Mouse (Mus musculus) kidney, embryonic 16.5 days (tissue): ENCODE measurements around the gene Pirb. TPM values are rescaled to one million over a fixed set of nuclear protein-coding genes. Genes with fewer than 3 reads are reported as not detected.

ENCODE experiments used
- ATAC-seq: fragments of 200-750 bp; cut with Nextera tagmentation; 2 replicates; pipeline ENCODE4 v1.8.0; 2017; ENCODE audit warnings: moderate TSS enrichment; ENCODE audit not compliant: low FRiP score, low TSS enrichment
- H3K27ac ChIP-seq: fragments of 300-500 bp; sonication (generic); 2 replicates; pipeline ENCODE4 v1.5.1; 2014; ENCODE audit warnings: low read length
- H3K27me3 ChIP-seq: fragments of 300-500 bp; sonication (generic); 2 replicates; pipeline ENCODE4 v1.6.1; 2014; ENCODE audit warnings: low read length, control low read depth, mixed read lengths; ENCODE audit not compliant: insufficient read depth
- H3K36me3 ChIP-seq: fragments of 300-500 bp; sonication (generic); 2 replicates; pipeline ENCODE4 v1.6.1; 2014; ENCODE audit warnings: low read length, control low read depth, mixed read lengths; ENCODE audit not compliant: insufficient read depth
- H3K4me1 ChIP-seq: fragments of 300-500 bp; sonication (generic); 2 replicates; pipeline ENCODE4 v1.6.1; 2014; ENCODE audit warnings: low read length, control low read depth, mixed read lengths; ENCODE audit not compliant: insufficient read depth
- H3K4me2 ChIP-seq: fragments of 300-500 bp; sonication (generic); replicated peaks from 2 replicates; pipeline ENCODE4 v1.6.1; 2014; ENCODE audit warnings: low read depth, low read length
- H3K4me3 ChIP-seq: fragments of 300-500 bp; sonication (generic); 2 replicates; pipeline ENCODE4 v1.5.1; 2014; ENCODE audit warnings: mild to moderate bottlenecking, low read length
- H3K9ac ChIP-seq: fragments of 300-500 bp; sonication (generic); replicated peaks from 2 replicates; pipeline ENCODE4 v1.6.1; 2014; ENCODE audit warnings: low read length
- H3K9me3 ChIP-seq: fragments of 300-500 bp; sonication (generic); 2 replicates; pipeline ENCODE4 v1.6.1; 2016; ENCODE audit warnings: low read length, control low read depth
- WGBS: fragments of 180-500 bp; shearing (Covaris S2); extraction: QIAGEN DNeasy Blood & Tissue Kit; methylation state at CpG from one replicate; pipeline ENCODE4 v1.1.7; 2014; 5-methylcytosine and 5-hydroxymethylcytosine counted together
- polyA plus RNA-seq: library from polyadenylated mRNA; unstranded; fragments of >200 nt; fragmentation: Nextera tagmentation; extraction: Ambion mirVana; gene quantifications from 2 replicates; pipeline ENCODE4 v1.2.1, GENCODE M21; 2015

Gene Pirb
- polyA plus RNA-seq, 1 experiment from 2014 or later, result 0.85 TPM

GRCm38 (mm10) chr7:3675228-3675548 is 45.0 kb downstream of the Pirb start:
- Histone ChIP-seq H3K36me3 (0 out of 2 replicates have a peak, but pooled peaks cover 4% of the 10 kb centered on the region), H3K9me3 (no peaks in the 10 kb centered on the region), H3K4me2 (no peak overlapping the region), H3K27ac (no peak overlapping the region), H3K4me3 (no peak overlapping the region), H3K4me1 (no peaks in the 10 kb centered on the region), H3K27me3 (no peaks in the 10 kb centered on the region), H3K9ac (no peak overlapping the region)
- no peak for ATAC-seq
- WGBS, result 76% methylated on average over 3 of the region's 3 CpGs

GRCm38 (mm10) chr7:3674507-3675227 is 45.5 kb downstream of the Pirb start:
- Histone ChIP-seq H3K27ac (no peak overlapping the region), H3K27me3 (no peaks in the 10 kb centered on the region), H3K4me3 (no peak overlapping the region), H3K4me2 (no peak overlapping the region), H3K4me1 (no peaks in the 10 kb centered on the region), H3K9me3 (no peaks in the 10 kb centered on the region), H3K36me3 (0 out of 2 replicates have a peak, but pooled peaks cover 4% of the 10 kb centered on the region), H3K9ac (no peak overlapping the region)
- WGBS, result 80% methylated on average over 10 of the region's 10 CpGs
- peak; percentile 91 for ATAC-seq

GRCm38 (mm10) chr7:3666921-3667391 is 53.2 kb downstream of the Pirb start:
- H3K27me3 ChIP-seq, result no peaks in the 10 kb centered on the region
- H3K4me2 ChIP-seq, result peak overlapping the region; percentile 37
- H3K36me3 ChIP-seq, result peaks cover 11% of the 10 kb centered on the region
- H3K9ac ChIP-seq, result 0 out of 2 replicates have a peak overlapping the region, but pooled peaks have one; percentile 28
- peak overlapping the region; percentile 7; the same call in 1 of the 2 replicates for H3K4me3 ChIP-seq
- H3K27ac ChIP-seq, result no peak overlapping the region
- peaks cover 17% of the 10 kb centered on the region for H3K4me1 ChIP-seq
- WGBS, result 20% methylated on average over 14 of the region's 14 CpGs
- no peaks in the 10 kb centered on the region for H3K9me3 ChIP-seq
- ATAC-seq, result no peak

- Histone ChIP-seq H3K4me1 (peaks cover 17% of the 10 kb centered on the region), H3K4me3 (peak within 1 kb of the TSS; percentile 75), H3K27ac (peak within 1 kb of the TSS; percentile 90), H3K4me2 (peak within 1 kb of the TSS; percentile 74), H3K27me3 (no peaks in the 10 kb centered on the region), H3K36me3 (peaks cover 22% of the 10 kb centered on the region), H3K9ac (peak within 1 kb of the TSS; percentile 82), H3K9me3 (no peaks in the 10 kb centered on the region)
- peak; percentile 99 for ATAC-seq
- 4% methylated on average over 45 of the region's 45 CpGs for WGBS
Observed at GRCm38 (mm10) chr7:3665215-3666114, 54.7 kb downstream of the Pirb start, which contains the start of gene Leng1. Gene Leng1, minus strand, starts transcription at chr7:3665840.

- WGBS, result 25% methylated on average over 15 of the region's 15 CpGs
- H3K9me3 ChIP-seq, result no peaks in the 10 kb centered on the region
- peak overlapping the region; percentile 82 for H3K9ac ChIP-seq
- H3K4me3 ChIP-seq, result peak overlapping the region; percentile 75
- peak overlapping the region; percentile 72 for H3K4me2 ChIP-seq
- H3K36me3 ChIP-seq, result peaks cover 30% of the 10 kb centered on the region
- H3K4me1 ChIP-seq, result peaks cover 17% of the 10 kb centered on the region
- H3K27ac ChIP-seq, result peak overlapping the region; percentile 90
- H3K27me3 ChIP-seq, result no peaks in the 10 kb centered on the region
- ATAC-seq, result peak; percentile 40
Observed at GRCm38 (mm10) chr7:3664524-3665214, 55.5 kb downstream of the Pirb start.

Other genes with a start within 250 kb of the Pirb start
- gene Tarm1, start 217.8 kb downstream of the Pirb start, polyA plus RNA-seq, result 0.12 TPM in 1 of 2 replicates, not detected in the other
- 0.25 and 0.36 TPM in 2 replicates for gene Oscar, start 104.2 kb downstream of the Pirb start, polyA plus RNA-seq
- gene Ndufa3, start 103.0 kb downstream of the Pirb start, polyA plus RNA-seq, result 504 and 516 TPM in 2 replicates
- gene Tfpt, start 90.5 kb downstream of the Pirb start, polyA plus RNA-seq, result 21.4 and 27.7 TPM in 2 replicates
- 115 and 118 TPM in 2 replicates for gene Prpf31, start 90.4 kb downstream of the Pirb start, polyA plus RNA-seq
- gene Cnot3, start 75.1 kb downstream of the Pirb start, polyA plus RNA-seq, result 65.3 and 71.6 TPM in 2 replicates
- gene Leng1, start 54.6 kb downstream of the Pirb start, polyA plus RNA-seq, result 16.7 and 17.4 TPM in 2 replicates
- 25.3 and 29.1 TPM in 2 replicates for gene Tmc4, start 42.8 kb downstream of the Pirb start, polyA plus RNA-seq
- gene Tsen34, start 27.5 kb downstream of the Pirb start, polyA plus RNA-seq, result 286 and 341 TPM in 2 replicates
- 70.5 and 73.9 TPM in 2 replicates for gene Mboat7, start 26.9 kb downstream of the Pirb start, polyA plus RNA-seq
- gene Rps9, start 16.4 kb downstream of the Pirb start, polyA plus RNA-seq, result 1,357 and 1,383 TPM in 2 replicates
- 0.11 TPM in 1 of 2 replicates, not detected in the other for gene Gm15448, start 105.3 kb upstream of the Pirb start, polyA plus RNA-seq
- 0.13 and 0.21 TPM in 2 replicates for gene Pira2, start 124.7 kb upstream of the Pirb start, polyA plus RNA-seq
- gene Gm14548, start 177.7 kb upstream of the Pirb start, polyA plus RNA-seq, result 0.09 and 0.14 TPM in 2 replicates
- gene Lilra6, start 195.1 kb upstream of the Pirb start, polyA plus RNA-seq, result 0.13 and 0.19 TPM in 2 replicates